Mouse (Mus musculus) myocyte (in vitro differentiated cells): ENCODE data around the gene Fkbpl.
A peak's percentile ranks its signal among the peaks of the same experiment; 100 is the strongest.

ENCODE experiments used
- CEBPB ChIP-seq: IDR thresholded peaks from 2 replicates; pipeline ENCODE4 v1.6.1; 2011; ENCODE audit warnings: mild to moderate bottlenecking, moderate library complexity; ENCODE audit not compliant: poor library complexity, insufficient read depth, severe bottlenecking
- E2F4 ChIP-seq: IDR thresholded peaks from one replicate; pipeline ENCODE4 v1.6.1; 2011; ENCODE audit warnings: mild to moderate bottlenecking, control low read depth, moderate library complexity; ENCODE audit not compliant: insufficient read depth
- MAX ChIP-seq: IDR thresholded peaks from one replicate; pipeline ENCODE4 v1.6.1; 2011; ENCODE audit warnings: low read depth, mild to moderate bottlenecking, control low read depth
- MYOD1 ChIP-seq, 3 experiments: IDR thresholded peaks; one replicate each; pipeline ENCODE4 v1.6.1; 2011; ENCODE audit warnings: control low read depth in 2 of 3, low read depth in 2 of 3, mild to moderate bottlenecking in 2 of 3, moderate library complexity in 1 of 3; ENCODE audit not compliant: insufficient read length in 2 of 3, control insufficient read depth in 1 of 3
- MYOG ChIP-seq, 3 experiments: IDR thresholded peaks; one replicate each; pipeline ENCODE4 v1.6.1; 2011; ENCODE audit warnings: control low read depth in 2 of 3, low read depth in 2 of 3, mild to moderate bottlenecking in 2 of 3; ENCODE audit not compliant: insufficient read length in 2 of 3, control insufficient read depth in 1 of 3, insufficient read depth in 1 of 3
- POLR2A ChIP-seq: IDR thresholded peaks from one replicate; pipeline ENCODE4 v1.6.1; 2011; ENCODE audit warnings: low read depth, mild to moderate bottlenecking, control low read depth, moderate library complexity; ENCODE audit not compliant: insufficient read length
- POLR2AphosphoS2 ChIP-seq: IDR thresholded peaks from one replicate; pipeline ENCODE4 v1.6.1; 2011; ENCODE audit warnings: low read depth, control low read depth; ENCODE audit not compliant: insufficient read length
- REST ChIP-seq: IDR thresholded peaks from one replicate; pipeline ENCODE4 v1.6.1; 2011; ENCODE audit warnings: mild to moderate bottlenecking, control low read depth, moderate library complexity; ENCODE audit not compliant: insufficient read depth, insufficient read length
- SRF ChIP-seq: IDR thresholded peaks from one replicate; pipeline ENCODE4 v1.6.1; 2011; ENCODE audit warnings: low read depth; ENCODE audit not compliant: control insufficient read depth, insufficient read length
- TCF12 ChIP-seq: IDR thresholded peaks from one replicate; pipeline ENCODE4 v1.6.1; 2011; ENCODE audit warnings: mild to moderate bottlenecking, control low read depth; ENCODE audit not compliant: poor library complexity, insufficient read depth, severe bottlenecking
- USF1 ChIP-seq: IDR thresholded peaks from one replicate; pipeline ENCODE4 v1.6.1; 2011; ENCODE audit warnings: low read depth, mild to moderate bottlenecking, control low read depth, moderate library complexity

DNA sequence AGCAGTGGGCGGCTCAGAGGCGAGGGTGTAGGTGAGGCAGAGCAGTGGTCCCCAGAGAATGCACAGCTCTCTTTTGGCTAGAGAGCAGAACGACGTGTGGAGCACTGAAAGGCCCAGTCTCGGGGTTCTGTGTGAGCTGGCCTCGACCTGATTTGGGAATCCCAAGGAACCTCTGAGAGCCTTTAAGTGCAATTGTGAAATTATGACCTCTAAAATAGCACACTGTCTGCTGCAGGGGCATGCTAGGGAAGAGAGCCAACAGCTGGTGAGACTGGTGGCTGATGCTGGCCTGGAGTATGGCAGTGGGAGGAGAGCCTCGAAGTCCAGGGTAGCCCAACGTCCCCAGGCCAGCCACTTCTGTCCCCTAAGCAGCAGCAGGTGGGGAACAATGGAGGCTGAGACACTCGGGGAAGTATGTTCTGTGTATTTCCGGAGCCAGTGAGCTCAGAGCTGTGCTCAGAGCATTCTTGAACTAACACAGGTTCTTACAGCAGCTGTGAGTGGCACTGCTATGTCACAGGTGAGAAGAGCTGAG lies 39.2 kb downstream of the Fkbpl start:
- no peak for TF ChIP-seq POLR2AphosphoS2
- TF ChIP-seq POLR2A: no peak
- TF ChIP-seq USF1: no peak
- TF ChIP-seq TCF12: no peak
- TF ChIP-seq E2F4: no peak
- peak in 2 of 3 experiments; percentile 6 to 13 for TF ChIP-seq MYOG (IDR thresholded peaks at IDR 0.05; ENCODE audit: control insufficient read depth in 1 of 3, insufficient read depth in 1 of 3, insufficient read length in 2 of 3, low read depth in 2 of 3)
- no peak for TF ChIP-seq CEBPB
- TF ChIP-seq MAX: no peak
- TF ChIP-seq SRF: no peak
- no peak for TF ChIP-seq MYOD1 (IDR thresholded peaks at IDR 0.05; ENCODE audit: control insufficient read depth in 1 of 3, insufficient read length in 2 of 3, low read depth in 2 of 3)
- TF ChIP-seq REST: no peak
